Mouse (Mus musculus) ES-Bruce4 (cell line): ENCODE measurements around the gene Gtpbp1. TPM values are rescaled to one million over a fixed set of nuclear protein-coding genes. Genes with fewer than 3 reads are reported as not detected.

Experiments
- H3K27ac ChIP-seq: 2 replicates; pipeline ENCODE4 v1.5.1; 2012; ENCODE audit warnings: low read length, inconsistent platforms; ENCODE audit not compliant: insufficient read depth
- H3K27me3 ChIP-seq: 2 replicates; pipeline ENCODE4 v1.6.1; 2012; ENCODE audit warnings: mild to moderate bottlenecking, low read length, inconsistent platforms; ENCODE audit not compliant: control insufficient read depth, poor library complexity, insufficient read depth, severe bottlenecking
- H3K36me3 ChIP-seq: 2 replicates; pipeline ENCODE4 v1.6.1; 2012; ENCODE audit warnings: inconsistent platforms, mild to moderate bottlenecking, low read length, moderate library complexity; ENCODE audit not compliant: control insufficient read depth, poor library complexity, insufficient read depth, severe bottlenecking
- H3K4me1 ChIP-seq: one replicate; pipeline ENCODE4 v1.8.1; 2011; ENCODE audit warnings: low read length; ENCODE audit not compliant: control insufficient read depth, insufficient read depth
- H3K4me3 ChIP-seq: 2 replicates; pipeline ENCODE4 v1.5.1; 2011; ENCODE audit warnings: low read depth, mild to moderate bottlenecking, low read length
- H3K9ac ChIP-seq: 2 replicates; pipeline ENCODE4 v1.6.1; 2012; ENCODE audit warnings: low read depth, mild to moderate bottlenecking, inconsistent platforms; ENCODE audit not compliant: poor library complexity, severe bottlenecking
- H3K9me3 ChIP-seq: replicated peaks from 2 replicates; pipeline ENCODE4 v1.6.1; 2012; ENCODE audit warnings: mild to moderate bottlenecking, low read length, inconsistent platforms; ENCODE audit not compliant: control insufficient read depth, poor library complexity, insufficient read depth, severe bottlenecking
- CTCF ChIP-seq: IDR thresholded peaks from one replicate; pipeline ENCODE4 v1.8.1; 2011; ENCODE audit warnings: low read depth, low read length
- EP300 ChIP-seq: IDR thresholded peaks from 2 replicates; pipeline ENCODE4 v1.6.1; 2011; ENCODE audit warnings: low read depth, low read length; ENCODE audit not compliant: insufficient read depth
- POLR2A ChIP-seq: IDR thresholded peaks from one replicate; pipeline ENCODE4 v1.8.1; 2011; ENCODE audit warnings: low read length; ENCODE audit not compliant: insufficient read depth
- polyA plus RNA-seq: library from polyadenylated mRNA; stranded (reverse); fragments of >200 nt; gene quantifications from 2 replicates; pipeline ENCODE4 v1.2.4, GENCODE M21; 2011; ENCODE audit warnings: low read depth; ENCODE audit not compliant: missing spikeins, insufficient read depth, insufficient read length

The Gtpbp1 gene
- polyA plus RNA-seq, 1 experiment = 32.4 TPM

DNA sequence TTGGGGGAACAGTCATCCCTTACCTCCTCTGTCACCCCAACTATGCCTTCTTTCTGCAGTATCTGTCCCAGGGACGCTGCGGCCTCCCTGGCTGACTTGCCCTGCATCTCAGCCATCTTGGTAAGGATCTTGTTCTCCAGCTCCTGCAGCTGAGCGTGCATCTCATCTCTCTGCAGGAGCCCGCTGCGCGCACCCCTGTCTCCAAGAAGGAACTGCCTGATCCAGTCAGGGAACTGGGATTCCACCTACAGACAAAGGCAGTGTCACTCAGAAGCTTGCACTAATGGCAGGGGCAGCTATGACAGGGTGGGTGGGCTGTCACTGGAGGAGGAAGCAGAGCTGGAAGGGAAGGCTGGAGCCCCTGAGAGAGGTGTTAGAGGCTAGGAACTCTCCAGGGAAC is 37.2 kb downstream of the Gtpbp1 start:
- Histone ChIP-seq H3K9me3 (no peaks in the 10 kb centered on the region), H3K4me1 (no peaks in the 10 kb centered on the region), H3K9ac (no peak overlapping the region), H3K27me3 (no peaks in the 10 kb centered on the region), H3K4me3 (no peak overlapping the region), H3K27ac (no peak overlapping the region), H3K36me3 (no peaks in the 10 kb centered on the region)
- TF ChIP-seq POLR2A (no peak), CTCF (no peak), EP300 (no peak)

DNA sequence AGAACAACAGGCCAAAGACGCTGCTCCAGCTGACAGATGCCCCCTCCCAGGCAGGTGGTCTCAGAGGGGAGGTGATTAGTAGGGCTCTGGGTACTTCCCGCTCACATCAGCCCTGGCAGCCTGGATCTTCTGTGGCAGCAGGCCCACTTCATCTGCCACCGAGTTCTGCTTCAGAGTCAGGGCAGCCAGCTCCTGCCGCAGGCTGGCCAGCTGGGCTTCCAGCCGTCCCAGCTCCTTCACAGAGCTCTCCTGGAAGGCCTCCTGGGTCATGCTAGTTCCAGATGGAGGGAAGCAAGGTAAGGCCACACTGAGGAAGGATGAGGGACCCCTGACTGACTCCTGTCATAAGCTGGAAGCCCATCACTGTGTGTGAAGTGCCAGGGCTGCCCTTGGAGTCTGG is 37.7 kb downstream of the Gtpbp1 start:
- Histone ChIP-seq H3K27me3 (no peaks in the 10 kb centered on the region), H3K27ac (no peak overlapping the region), H3K9me3 (no peaks in the 10 kb centered on the region), H3K36me3 (no peaks in the 10 kb centered on the region), H3K9ac (no peak overlapping the region), H3K4me3 (no peak overlapping the region), H3K4me1 (no peaks in the 10 kb centered on the region)
- TF ChIP-seq POLR2A (no peak), CTCF (no peak), EP300 (no peak)

DNA sequence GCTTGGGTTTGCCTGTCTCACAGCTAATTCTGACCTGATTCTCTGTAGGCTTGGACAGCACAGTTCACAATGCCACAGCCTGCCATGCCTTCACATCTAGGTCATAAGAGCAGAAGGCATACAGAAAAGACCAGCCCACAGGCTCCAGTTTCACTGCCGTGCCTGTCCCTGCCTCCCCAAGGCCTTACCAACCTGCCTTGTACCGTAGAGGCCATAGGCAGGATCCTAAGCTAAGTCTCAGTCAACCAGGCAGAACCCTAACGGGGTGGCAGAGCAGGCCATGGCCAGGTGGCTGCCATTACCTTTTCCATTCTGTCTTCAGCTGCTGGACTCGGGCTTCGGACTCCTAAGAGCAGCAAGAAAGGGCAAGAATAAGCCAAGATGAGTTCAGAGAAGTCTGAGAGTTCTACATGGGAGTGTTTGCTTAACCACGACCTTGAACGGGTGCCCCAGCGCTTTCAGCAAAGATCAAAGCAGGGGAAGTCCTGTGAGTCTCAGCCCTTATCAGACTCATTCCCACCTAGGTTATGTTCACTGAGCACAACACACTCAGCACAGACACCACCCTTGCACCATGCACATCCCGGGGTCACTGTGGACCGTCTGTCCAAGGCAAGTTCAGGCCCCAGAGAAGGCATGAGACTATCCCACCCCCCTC is 38.2 kb downstream of the Gtpbp1 start:
- Histone ChIP-seq H3K36me3 (no peaks in the 10 kb centered on the region), H3K9ac (no peak overlapping the region), H3K27ac (no peak overlapping the region), H3K9me3 (no peaks in the 10 kb centered on the region), H3K4me1 (no peaks in the 10 kb centered on the region), H3K27me3 (no peaks in the 10 kb centered on the region), H3K4me3 (no peak overlapping the region)
- TF ChIP-seq POLR2A = no peak
- TF ChIP-seq CTCF = no peak
- no peak for TF ChIP-seq EP300

DNA sequence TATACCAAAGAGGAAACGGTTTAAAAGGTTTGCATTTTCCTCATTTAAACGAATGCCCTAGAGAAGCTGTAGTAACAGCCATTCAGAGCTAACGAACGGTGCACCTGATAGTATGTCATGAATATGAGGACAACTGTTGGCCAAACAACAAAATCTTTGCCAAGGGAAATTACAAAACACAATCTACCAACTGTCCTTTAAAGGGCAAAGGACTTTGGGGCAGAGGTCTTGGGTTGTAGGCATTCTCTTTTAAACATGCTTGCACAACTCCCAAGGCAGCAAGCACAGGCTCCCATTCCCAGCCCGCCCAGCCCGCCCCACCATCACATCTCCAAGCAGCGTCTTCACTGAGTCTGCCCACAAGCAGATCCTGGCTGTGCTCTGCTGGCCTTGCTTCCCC is 40.9 kb downstream of the Gtpbp1 start:
- Histone ChIP-seq H3K36me3 (no peaks in the 10 kb centered on the region), H3K27me3 (no peaks in the 10 kb centered on the region), H3K4me3 (no peak overlapping the region), H3K27ac (no peak overlapping the region), H3K9me3 (no peaks in the 10 kb centered on the region), H3K9ac (no peak overlapping the region), H3K4me1 (no peaks in the 10 kb centered on the region)
- TF ChIP-seq EP300 (no peak), POLR2A (no peak), CTCF (no peak)

DNA sequence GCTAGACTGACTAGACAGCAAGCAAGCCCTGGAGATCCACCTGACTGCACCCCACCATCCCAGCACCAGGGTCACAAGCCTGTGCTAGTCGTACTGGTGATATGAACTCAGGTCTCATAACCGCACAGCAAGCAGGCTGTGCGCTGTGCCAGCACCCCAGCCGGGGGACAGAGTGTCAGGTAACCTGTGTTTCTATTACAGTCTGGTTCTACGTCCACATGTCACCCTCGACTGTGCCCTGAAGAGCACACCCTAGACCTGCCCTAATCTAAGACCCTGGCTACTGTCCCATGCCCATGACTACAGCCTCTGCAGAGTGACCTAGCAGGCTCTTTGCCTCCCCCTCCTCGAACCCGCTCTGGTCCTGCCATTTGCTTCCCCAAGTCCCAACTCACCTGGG is 42.5 kb downstream of the Gtpbp1 start:
- no peak for TF ChIP-seq EP300
- TF ChIP-seq POLR2A = no peak
- no peak for TF ChIP-seq CTCF
- Histone ChIP-seq H3K27me3 (no peaks in the 10 kb centered on the region), H3K4me1 (no peaks in the 10 kb centered on the region), H3K9ac (no peak overlapping the region), H3K27ac (no peak overlapping the region), H3K4me3 (no peak overlapping the region), H3K9me3 (no peaks in the 10 kb centered on the region), H3K36me3 (no peaks in the 10 kb centered on the region)

DNA sequence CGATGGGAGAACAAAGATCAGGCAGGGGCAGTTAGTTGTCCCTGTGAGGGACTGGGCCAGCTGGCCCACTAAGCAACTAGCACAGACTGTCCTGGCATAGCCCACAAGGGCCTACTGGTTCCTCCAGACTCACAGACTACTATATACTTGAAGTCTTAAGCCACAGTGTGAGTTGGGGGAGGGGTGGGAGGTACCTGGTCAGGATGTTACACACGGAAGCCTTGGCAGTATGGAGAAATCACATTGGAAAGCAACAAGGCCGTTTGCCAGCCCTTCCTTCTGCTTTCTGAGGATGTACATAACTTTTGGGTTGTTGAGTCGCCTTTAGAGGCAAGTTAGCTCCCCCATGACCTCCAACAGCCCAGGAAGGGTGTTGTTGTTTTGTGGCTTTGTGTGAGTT is 43.0 kb downstream of the Gtpbp1 start:
- no peak overlapping the region for H3K9ac ChIP-seq
- H3K36me3 ChIP-seq = no peaks in the 10 kb centered on the region
- no peak for TF ChIP-seq CTCF
- TF ChIP-seq EP300 = no peak
- no peak for TF ChIP-seq POLR2A
- no peaks in the 10 kb centered on the region for H3K9me3 ChIP-seq
- no peak overlapping the region for H3K27ac ChIP-seq
- no peak overlapping the region for H3K4me3 ChIP-seq
- H3K27me3 ChIP-seq = no peaks in the 10 kb centered on the region
- H3K4me1 ChIP-seq = no peaks in the 10 kb centered on the region
